In the genomic region with DNA sequence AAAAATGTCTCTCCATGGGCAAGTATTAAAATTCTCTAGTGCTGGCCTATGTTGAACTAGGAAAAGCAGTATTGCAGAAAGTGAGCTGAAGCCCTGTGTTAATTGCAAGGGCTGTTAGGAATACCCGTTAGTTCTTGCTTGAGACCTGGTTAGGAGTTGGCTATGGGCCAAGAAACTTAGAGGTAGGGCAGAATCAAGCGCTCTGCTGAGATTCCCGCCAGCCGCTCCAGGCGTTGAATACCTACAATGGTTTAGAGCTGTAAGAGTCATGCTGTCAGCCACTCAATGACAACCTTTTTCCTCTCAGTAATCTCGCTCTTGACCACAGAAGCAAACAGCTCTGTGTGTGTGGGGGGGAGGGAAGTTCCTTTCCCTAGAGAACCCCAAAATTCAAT, we compare ENCODE assay signal across 13 mouse cellular contexts.
A peak's percentile ranks its signal among the peaks of the same experiment; 100 is the strongest.
DNase-seq lines count a peak whose midpoint lies in the region; ATAC-seq and TF ChIP-seq lines count a peak whose summit lies in the region.
"Had no signal": no experiment of that assay in that cellular context is flagged by ENCODE, and none has a peak within 500 bp of the region (broad histone marks: within the 10 kb centered on the region; RNA-seq: fewer than 3 reads in every experiment).

No protein-coding gene starts in this region.

- POLR2A ChIA-PET in Patski (lab: Charles Lee), result no interaction called here

- WGBS in embryonic facial prominence, embryonic 12.5 days, result 67% methylated on average over 6 of the region's 6 CpGs

- H3K36me3 ChIP-seq in embryonic facial prominence, embryonic 12.5 days, result no peaks in the 10 kb centered on the region
- H3K36me3 ChIP-seq: heart, embryonic 15.5 days; liver, embryonic 15.5 days; midbrain, embryonic 15.5 days had no signal

- peak; percentile 26 for DNase-seq in heart, postnatal 4 days
- no peak for DNase-seq in heart, postnatal 25 days (ENCODE audit: low spot score)
- DNase-seq in Patski (ENCODE audit: low read depth, low spot score), result peak; percentile 30
- peak; percentile 38 to 53 for DNase-seq in kidney, postnatal 25 days
- no peak for DNase-seq in thymus, adult 18-20 months
- DNase-seq in ovary, postnatal 14 days (ENCODE audit: low spot score), result no peak
- DNase-seq: adrenal gland, postnatal 36 days; cerebellum, adult 18-20 months; gastrocnemius, adult 2 months had no signal

- in situ Hi-C loops in Patski (cut with MboI; ENCODE audit: low pct_unique_long_range_greater_than_20kb), result no loop called here

- H3K4me3 ChIP-seq in embryonic facial prominence, embryonic 12.5 days, result no peak overlapping the region
- H3K4me3 ChIP-seq: gastrocnemius, adult 2 months; heart, embryonic 15.5 days; liver, embryonic 15.5 days; midbrain, embryonic 15.5 days had no signal

- ATAC-seq in Patski, result peak; percentile 73
- 0 out of 2 replicates have a peak, but pooled peaks have one; percentile 15 for ATAC-seq in embryonic facial prominence, embryonic 12.5 days (ENCODE audit: insufficient number of reproducible peaks, insufficient read depth, low FRiP score, low TSS enrichment)
- ATAC-seq: midbrain, embryonic 15.5 days had no signal

- H3K4me2 ChIP-seq in embryonic facial prominence, embryonic 12.5 days (replicated peaks), result no peak overlapping the region
- H3K4me2 ChIP-seq: heart, embryonic 15.5 days; liver, embryonic 15.5 days; midbrain, embryonic 15.5 days had no signal

- peaks cover 5% of the 10 kb centered on the region; the same call in 1 of the 2 replicates for H3K4me1 ChIP-seq in embryonic facial prominence, embryonic 12.5 days
- H3K4me1 ChIP-seq: liver, embryonic 15.5 days; midbrain, embryonic 15.5 days had no signal

- no peak for TF ChIP-seq CTCF in Patski (IDR thresholded peaks at IDR 0.05)

- peaks cover 8% of the 10 kb centered on the region; the same call in 1 of the 2 replicates for H3K9me3 ChIP-seq in embryonic facial prominence, embryonic 12.5 days
- H3K9me3 ChIP-seq: heart, embryonic 15.5 days; liver, embryonic 15.5 days; midbrain, embryonic 15.5 days had no signal

- H3K27ac ChIP-seq in embryonic facial prominence, embryonic 12.5 days, result no peak overlapping the region
- H3K27ac ChIP-seq: gastrocnemius, adult 2 months; heart, embryonic 15.5 days; liver, embryonic 15.5 days; midbrain, embryonic 15.5 days had no signal

- no peaks in the 10 kb centered on the region for H3K27me3 ChIP-seq in Patski
- no peaks in the 10 kb centered on the region for H3K27me3 ChIP-seq in embryonic facial prominence, embryonic 12.5 days
- H3K27me3 ChIP-seq: heart, embryonic 15.5 days; liver, embryonic 15.5 days; midbrain, embryonic 15.5 days had no signal

- intact Hi-C loops in heart, postnatal 25 days (cut with DNase I), result no loop called here

- H3K9ac ChIP-seq in embryonic facial prominence, embryonic 12.5 days, result no peak overlapping the region
- H3K9ac ChIP-seq: heart, embryonic 15.5 days; liver, embryonic 15.5 days; midbrain, embryonic 15.5 days had no signal

- CTCF ChIA-PET in Patski (lab: Charles Lee), result interaction anchor here (1.0 kb wide), 1 partner anchor 23 kb away, joined by 3 read pairs; no protein-coding TSS in a partner anchor

Comparison
In these comparisons a context has a peak if more than half of its experiments do, and no peak if none do; other contexts are left out.
1. DNase-seq: peak in heart, postnatal 4 days (single experiment), Patski (single experiment) and kidney, postnatal 25 days (2 of 2); none in heart, postnatal 25 days (single experiment), thymus, adult 18-20 months (0 of 2) and ovary, postnatal 14 days (single experiment).